Mouse (Mus musculus) retina, postnatal 1 day (tissue): ENCODE measurements around the gene Igf2r.

Experiments
- DNase-seq: peaks from one replicate; pipeline ENCODE4 v3.0.0-alpha.2; 2012

Igf2r gene

DNA sequence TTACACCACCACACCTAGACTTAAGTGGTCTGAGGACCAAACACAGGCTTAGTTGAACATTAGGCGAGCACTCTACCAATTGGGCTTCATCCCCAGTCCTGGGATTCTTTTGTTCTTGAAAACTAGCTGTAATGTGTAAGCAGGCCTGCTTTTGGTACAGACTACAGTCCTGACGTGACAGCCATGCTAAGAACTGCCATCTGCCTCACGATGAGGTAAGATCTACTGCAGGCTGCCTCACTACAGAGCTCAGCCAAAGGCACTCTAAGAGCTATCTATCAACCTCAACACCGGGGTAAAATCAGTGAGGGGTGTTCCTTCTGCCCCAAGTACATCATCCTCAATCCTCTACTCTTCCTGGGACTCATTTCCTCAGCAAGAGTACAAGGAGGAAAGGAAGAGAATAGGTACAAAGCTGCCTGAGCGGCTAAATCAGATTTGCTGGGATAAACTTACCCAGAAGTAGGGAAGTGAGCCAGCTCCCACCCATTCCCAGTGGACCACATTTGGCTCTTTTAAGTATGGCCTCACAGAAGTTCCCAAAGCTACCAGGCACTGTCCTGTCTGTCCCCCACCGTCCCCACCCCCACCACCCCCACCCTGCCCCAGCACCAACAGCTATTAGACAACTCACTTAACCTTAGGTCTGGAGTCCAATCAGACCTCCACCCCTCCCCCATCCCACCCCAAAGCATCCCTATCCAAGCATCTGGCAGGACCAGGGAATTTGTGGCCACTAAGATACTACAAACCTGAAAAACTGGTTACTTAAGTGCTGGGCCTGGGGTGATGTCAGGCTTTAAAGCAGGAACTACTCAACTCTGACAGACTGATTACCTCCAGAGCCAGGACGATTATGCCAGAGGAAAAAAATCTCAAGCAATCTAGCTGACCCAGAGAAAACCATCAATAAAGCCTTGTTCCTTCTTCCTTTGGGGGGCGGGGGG, 19.8 kb downstream of the Igf2r start:
- DNase-seq = no peak

DNA sequence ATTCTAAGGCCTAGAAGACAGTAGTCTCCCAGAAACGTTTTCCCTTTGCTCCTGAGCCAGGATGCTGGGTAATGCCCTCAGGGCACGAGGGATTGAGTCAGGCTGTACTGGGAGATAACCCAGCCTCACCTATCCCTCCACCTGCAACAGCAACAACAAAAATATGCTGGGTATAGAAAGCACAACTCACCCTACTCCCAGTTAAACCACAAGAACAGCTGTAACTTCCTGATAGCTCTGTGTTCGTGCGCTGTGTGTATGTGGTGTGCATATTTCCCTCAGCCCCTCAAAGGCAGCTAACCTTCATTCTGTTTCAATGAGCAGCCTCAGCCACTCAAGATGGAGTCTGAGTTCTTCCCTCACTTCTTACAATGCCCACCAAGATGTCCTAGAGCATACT, 23.7 kb downstream of the Igf2r start:
- no peak for DNase-seq

DNA sequence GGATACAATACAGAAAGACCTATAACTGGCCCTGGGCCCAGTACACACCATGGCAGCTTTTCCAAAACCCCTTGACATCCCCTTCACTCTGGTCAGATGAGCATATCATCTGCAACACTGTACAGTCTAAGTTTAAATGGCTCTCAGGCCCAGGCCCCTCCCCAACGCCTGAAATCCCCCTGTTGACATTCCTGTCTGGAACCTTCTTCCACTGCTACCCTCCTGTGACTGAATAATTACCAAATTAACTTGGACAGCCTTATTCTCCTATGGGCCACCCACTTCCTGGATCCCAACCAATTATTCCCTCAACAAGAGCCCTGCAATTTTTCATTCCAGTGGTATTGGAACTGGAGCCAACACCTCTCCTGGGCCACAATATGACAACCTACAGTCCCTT, 25.4 kb downstream of the Igf2r start:
- DNase-seq = no peak

DNA sequence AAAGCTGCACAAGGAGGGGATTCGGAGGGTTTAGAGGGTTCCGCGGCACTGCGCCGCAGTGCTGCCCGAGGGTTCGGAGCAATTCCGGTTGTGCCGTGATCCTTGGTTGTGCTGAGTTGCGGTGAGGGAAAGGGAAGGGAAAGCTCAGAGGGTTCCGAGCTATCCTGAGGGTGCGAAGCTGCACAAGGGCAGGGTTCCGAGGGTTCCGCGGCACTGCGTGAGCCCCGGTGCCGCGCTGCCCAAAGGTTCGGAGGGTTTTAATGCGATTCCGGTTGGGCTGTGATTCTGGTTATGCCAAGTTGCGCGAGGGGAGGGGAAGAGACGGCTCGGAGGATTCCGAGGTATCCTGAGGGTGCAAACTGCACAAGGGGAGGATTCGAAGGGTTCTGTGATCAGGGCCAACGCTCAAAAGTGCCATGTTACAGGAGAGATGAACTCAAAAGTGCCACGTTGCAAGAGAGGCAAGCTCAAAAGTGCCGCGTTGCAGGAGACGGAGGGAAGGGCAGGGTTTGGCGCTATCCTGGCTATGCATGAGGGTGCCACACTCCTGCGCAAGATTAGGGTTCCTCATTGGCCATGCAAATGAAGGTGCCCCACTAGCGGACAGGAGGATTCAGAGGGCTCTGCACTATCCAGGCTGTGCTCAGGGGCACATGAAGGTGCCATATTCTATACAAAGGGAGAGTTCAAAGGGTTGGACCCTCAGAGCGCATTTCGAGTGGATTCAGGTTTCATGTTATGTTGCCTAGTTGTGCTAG, 27.1 kb downstream of the Igf2r start:
- DNase-seq = peak; percentile 29

DNA sequence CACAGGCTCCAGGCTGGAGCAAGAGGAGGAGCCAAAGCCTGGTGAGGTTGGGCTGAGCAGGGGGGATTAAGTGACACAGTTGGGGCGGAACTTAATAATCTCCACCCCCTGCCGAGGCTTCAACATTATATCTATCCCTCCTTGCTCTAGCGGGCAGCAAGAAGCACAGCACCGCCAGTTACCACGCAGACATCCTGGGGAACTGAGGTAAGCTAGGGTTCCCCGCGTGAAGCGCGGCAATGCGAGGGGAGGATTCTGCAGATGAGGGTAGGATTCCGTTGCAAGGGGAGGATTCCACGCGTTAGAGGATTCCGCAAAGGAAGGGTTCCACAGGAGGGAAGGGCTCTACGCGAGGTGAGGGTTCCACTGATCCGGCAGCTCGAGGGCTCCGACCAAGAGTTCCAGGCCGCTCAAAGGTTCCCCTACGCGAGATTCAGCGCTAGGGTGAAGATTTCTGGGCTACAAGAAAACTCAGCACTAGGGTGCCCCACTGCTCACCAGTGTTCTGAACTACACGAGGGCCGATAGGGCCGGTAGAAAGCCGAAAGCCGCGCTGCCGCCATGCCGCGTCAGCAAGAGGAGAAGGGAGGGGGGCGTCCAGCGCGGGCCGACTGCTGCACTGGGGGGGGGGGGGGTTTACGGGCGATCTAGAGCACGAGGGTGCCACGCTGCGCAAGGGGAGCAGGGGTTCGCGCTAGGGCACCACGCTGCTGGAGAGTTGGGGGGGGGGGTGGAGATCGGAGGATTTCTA, 28.1 kb downstream of the Igf2r start:
- peak; percentile 85 for DNase-seq

DNA sequence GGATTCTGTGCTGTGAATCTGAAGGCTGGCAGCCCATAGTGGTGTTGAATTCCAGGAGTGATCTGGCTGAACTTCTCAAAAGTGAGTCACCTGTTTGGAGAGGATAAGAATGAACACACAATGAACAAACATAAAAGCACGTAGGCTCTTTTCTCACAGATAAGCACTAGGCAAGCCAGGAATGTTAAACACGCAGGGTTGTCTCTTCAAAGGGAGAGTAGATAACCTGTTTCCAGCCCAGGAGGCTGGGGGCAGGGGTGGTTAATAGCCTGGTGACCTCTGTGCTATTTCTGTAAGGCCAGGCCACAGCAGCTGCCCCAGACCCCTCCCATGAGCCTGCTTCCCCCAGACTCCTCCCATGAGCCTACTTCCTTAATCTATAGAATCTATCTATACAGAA, 29.1 kb downstream of the Igf2r start:
- no peak for DNase-seq

DNA sequence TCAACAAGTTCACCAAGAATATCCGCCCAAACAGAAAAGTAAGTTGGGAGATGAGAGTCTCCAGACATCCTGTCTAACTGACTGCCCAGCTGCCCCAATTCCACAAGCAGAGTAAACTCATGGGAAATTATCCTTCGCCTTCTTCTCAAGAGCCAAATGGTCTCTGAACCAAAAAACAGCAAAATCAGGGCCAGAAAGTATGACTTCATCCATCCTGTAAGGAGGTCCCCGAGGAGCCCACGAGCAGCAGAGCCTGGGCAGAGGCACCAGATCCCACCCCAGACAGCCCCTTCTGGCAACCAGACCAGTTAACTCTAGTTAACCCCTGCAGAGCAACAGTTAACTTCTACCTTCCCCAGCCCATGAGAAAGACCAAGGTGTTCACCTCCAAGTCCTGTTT, 29.9 kb downstream of the Igf2r start:
- no peak for DNase-seq

DNA sequence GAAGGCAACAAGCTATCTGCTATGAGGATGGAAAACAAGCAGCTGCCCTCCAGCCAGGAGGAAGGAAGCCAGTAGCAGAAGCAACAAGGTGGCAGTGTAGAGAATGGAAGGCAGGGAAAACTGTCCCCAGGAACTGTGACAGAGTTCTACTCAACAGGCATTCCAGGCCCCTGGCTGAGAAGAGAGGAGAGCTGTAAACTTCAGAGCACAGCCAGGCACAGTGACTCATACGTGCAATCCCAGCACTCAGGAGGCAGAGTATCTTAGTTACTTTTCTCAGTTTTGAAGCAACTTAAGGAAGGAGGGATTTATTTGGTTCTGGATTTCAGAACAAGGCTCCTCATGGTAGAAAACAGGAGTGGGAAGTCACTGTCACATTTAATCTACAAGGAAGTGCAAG, 31.5 kb downstream of the Igf2r start:
- DNase-seq = no peak

DNA sequence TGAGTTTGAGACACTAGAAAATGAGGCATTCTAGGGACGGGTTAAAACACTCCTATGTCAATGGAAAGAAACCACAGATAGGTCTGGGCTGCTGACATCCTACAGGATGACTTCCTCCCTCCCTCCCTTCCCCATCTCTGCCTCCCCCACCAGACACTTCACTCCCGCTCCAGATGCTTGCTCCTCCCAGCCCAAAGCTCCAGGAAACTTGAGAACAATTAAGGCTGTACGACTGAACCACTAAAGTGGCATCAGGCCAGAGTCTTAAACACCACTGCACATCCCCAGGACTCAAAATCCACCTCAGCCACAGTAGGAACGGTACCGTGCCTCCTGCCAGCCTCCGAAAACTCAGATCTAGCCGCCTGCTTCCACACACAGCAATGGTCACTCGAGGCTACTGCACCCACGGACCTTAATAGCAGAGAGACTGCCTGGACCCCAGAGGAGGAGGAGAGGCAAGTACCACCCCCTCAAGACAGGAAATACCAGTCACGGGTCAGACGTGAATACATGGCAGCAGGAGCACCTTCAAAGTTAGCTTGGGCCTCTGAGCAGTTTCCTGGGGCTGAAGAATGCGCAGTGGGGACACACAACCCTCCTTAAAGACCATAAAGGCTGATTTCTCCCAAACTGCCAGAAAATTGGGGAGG, 35.1 kb downstream of the Igf2r start:
- no peak for DNase-seq

DNA sequence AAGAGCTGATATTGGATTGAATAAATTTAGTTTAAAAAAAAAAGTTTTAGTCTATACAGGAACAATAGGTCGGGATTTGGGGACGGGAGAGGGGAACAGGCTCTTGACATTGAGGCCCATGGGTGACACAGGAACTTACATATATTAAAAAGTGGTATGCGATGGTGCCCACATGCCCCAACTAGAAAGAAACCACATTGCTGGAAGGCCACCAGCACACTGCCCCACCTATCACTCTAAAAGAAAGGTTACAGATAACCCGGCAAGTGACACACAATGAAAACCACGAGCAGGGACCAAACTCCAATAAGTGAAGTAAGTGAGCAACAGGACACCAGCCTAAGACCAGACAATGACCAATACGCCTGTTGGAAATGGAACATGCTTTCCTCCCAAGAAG, 36.3 kb downstream of the Igf2r start:
- DNase-seq = no peak

DNA sequence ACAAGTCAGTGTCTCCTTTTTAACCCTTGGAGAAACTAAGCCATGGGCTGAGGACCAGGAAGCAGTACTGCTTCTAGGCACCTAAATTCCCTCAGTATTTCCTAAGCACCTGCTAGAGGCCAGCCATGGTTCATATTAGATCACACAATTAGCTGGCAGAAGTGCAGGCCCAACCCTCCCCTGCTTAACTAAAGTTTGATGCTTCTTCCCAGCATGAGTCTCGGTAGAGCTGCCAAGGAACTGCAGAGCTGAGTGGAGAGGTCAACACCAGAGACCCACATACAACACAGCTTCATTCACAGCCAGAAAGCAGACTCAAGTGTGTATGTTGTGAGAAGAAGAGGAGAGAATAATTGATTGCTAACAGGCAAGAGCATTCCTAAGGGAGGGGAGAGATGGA, 40.9 kb downstream of the Igf2r start:
- no peak for DNase-seq

DNA sequence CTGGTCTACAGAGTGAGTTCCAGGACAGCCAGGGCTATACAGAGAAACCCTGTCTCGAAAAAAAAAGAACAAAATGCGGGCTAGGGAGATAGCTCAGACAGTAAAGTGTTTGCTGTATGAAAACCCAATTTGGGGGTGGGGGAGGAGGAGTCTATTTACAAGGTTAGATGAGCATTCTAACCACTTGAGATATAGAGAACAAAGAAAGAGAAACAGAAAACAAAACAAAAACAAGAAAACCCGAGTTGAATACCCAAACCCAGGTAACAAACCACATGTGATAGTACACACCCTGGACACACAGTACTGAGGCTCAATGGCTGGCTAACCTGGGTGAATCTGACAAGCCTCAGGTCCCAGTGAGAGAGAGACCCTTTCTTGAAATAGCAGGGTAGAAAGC, 41.7 kb downstream of the Igf2r start:
- DNase-seq = no peak

DNA sequence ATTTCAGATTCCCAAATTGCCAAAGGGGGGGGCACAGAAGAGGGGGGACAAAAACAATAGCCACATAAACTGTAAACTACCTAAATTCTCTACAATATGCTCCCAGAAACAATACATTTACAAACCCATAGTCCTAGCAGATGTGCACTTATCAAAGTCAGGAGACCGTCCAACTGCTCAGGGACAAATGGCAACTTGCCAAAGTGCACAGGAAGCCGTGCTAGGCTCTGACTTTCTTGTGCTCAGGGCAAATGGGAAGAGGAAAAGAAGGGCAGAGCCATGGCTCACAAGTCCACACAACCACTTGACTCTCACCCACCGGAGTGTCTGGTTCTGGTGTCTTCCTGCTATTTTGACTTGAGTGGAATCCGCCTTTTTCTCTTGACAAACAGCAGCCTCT, 43.6 kb downstream of the Igf2r start:
- peak; percentile 24 for DNase-seq

DNA sequence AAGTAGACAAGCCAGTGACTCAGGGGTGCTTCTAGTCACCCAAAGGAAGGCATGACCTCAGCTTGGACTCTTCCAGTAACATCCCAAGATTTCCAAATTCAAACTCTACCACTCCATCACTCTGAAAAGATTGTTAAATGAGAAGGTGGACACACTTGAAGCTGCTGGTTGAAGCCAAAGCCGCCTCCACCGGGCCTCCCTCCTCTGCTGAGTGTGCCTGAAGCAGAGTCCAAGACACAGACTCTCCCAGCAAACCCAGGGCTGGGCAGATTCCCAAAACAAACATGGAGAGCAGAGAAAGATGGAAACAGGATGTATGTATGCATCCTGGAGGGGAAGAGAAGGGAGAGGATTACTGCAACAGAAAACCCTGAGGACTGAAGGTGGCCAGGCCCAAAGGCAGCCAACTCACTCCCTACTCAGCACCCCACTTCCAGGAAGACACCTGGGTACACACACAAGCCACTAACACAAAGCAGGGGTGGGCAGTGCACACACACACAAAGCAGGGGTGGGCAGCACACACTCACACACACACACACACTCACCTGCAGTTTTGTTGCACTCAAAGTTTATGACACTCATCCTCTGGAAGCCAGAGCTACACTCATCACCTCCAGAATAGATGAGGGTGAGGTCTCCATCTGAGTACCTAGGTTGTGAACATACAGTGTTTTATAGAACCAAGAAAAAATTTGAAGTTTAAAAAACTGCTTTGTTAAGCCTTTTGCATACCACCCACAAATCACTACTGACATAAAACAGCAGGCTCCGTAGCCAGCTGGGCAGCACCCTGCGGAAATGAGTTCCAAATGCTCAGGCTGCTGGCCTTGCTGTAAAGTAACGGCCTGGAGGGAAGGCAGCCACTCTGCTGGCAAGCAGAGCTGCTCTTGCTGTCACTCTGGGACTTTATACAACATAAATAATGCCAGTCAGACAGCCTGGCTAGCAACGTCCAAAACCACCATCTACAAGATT, 44.4 kb downstream of the Igf2r start:
- no peak for DNase-seq

DNA sequence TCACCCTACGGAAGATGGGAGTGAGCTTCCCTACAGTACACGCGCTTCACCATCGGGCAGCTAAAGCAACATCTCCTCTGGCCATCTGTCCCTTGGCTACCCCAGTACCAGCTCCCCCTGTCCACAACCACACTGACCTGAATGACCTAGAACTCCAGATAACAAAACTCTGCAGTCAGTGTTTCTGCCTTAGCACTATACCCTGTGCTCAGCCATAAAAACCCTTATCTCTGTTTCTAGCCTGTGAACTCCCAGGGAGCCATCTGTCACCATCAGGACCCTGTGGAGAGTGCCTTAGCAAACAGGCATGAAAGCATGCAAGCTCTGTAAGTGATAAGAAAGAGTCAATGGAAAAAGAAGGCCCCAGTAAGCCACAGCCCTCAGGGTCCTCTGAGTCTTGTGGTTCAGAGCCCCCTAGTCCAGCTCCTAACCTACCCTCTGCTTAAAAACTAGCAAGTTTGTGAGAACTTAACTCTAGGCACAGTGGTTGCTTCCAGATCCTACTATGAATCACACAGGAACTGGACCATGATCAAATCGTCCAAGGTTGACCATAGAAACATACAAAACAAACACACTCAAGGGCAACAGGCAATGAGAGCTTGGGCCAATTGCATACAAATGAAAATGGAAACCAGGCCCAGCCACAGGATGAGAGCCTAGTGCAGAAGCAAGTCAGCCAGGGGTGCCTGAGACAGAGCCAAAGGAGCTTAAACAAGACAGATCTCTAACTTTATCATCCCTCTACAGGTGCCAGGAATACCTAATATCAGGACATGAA, 45.3 kb downstream of the Igf2r start:
- DNase-seq = no peak

DNA sequence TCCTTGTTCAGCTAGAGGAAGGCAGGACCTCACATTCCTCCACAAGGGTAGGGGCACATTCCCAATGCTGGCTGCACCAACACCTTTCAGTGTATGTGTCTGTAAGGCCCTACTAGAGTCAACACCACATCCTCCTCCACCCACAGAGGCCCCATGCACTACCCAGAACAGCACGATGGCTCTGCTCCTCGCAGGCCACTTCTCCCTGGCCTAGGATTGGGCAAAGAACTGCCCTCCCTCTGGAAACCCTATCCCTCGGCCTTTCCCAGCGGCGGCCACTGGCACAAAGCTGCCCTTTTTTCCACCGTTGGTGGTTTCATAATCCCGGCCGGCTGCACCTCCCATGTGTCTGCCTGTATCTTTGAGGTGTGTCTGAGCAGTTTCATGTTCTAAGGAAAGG, 46.8 kb downstream of the Igf2r start:
- no peak for DNase-seq

DNA sequence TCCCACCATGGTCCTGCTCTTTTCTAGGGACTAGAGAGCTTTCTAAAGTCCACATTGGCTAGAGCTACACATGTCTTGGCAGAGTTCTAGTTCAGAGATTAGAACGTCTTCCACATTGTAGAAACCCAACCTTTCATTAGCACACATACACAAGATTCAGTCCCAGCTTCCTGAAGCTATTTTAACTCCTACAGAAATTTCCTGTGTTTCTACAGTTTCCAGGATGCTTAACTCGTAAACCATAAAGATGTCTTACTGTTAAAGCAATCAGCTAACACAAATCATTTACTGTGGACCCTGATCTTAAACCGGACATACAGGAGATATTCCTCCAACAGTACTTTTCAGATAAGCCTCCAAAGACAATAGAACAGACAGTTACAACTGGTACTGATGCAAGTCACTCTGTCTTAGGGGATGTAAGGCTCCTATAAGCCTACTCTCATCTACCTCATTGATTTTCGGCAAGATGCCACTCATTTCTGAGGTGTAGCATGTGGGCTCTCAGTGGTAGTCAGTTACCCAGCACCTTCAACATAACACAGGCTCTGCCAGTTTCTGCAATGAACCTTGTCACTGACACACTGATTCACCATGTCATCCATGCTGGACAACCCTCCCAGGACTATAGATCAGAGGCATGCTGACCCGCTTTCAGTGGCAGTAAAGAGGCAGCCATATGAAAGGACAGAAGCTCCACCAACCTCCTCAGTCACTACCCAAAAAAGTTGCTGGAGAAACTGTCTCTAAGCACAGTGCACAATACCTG, 48.2 kb downstream of the Igf2r start:
- no peak for DNase-seq

DNA sequence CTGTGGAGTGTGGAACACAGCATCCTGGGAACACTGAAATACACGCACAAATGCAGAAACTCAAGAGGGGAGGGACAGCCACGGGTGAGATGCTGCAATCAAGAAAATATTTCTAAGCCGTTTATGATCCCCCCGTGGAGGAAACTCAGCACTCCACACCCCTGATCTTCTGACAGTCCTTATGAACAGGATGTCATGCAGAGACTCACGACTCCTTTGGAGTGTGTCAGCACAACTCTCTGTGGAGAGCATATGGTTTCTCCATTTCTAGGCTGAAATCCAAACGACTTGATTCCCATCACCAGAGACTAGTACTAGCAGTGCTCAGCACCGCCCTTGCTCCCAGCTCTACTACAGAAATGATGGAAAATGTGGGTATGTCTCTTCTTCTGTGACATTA, 51.2 kb downstream of the Igf2r start:
- DNase-seq = no peak

DNA sequence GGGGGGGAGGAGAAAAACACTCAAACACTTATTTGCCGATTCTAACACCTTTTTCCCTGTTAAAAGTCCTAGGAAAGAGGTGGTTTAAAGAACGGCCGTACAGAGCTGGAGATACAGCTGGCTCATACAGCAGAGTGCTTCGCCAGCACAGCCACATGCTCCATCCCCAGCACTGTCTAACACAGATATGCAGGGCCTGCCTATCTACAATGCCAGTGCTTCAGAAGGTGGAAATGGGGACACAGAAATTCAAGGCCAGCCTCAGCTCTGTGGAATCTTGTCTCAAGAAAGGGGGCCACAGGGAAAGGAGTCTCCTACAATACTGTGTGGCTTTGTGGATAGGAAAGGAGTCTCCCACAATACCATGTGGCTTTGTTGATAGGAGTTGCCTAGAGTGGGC, 52.0 kb downstream of the Igf2r start:
- no peak for DNase-seq

DNA sequence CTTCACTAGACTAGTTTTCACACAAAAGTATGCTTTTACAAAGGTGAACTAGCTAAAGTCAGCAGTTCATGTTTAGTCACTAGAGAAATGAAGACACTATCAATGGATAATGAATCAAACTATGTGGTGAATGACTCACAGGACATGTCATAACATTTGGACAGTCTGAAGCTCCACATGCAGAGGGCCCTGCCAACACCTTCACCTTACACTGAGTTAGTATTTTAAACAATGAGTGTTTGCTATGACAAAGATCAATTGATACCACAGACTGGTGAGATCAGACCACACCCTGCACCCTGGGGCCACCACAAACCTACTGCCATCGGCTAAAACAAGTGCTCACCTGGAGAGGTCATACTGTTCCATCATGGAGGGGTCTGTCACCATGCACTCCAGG, 54.4 kb downstream of the Igf2r start:
- DNase-seq = no peak
